Mouse (Mus musculus) stomach, embryonic 14.5 days (tissue): Measurements from ENCODE around the gene Bex3. TPM values are rescaled to one million over a fixed set of nuclear protein-coding genes. Genes with fewer than 3 reads are reported as not detected.
"Not testable (repeated sequence)": the region's sequence is repeated elsewhere in the genome, so short reads cannot be mapped to it uniquely, and the experiment has no call there.

Experiments
- ATAC-seq: fragments of 200-750 bp; cut with Nextera tagmentation; 2 replicates; pipeline ENCODE4 v1.8.0; 2017; ENCODE audit warnings: low read depth, moderate TSS enrichment; ENCODE audit not compliant: insufficient number of reproducible peaks, insufficient read depth, low FRiP score
- H3K27ac ChIP-seq: fragments of 300-500 bp; sonication (generic); 2 replicates; pipeline ENCODE4 v1.5.1; 2014; ENCODE audit warnings: mild to moderate bottlenecking, low read length, moderate library complexity, mixed read lengths
- H3K27me3 ChIP-seq: fragments of 300-500 bp; sonication (generic); 2 replicates; pipeline ENCODE4 v1.6.1; 2014; ENCODE audit warnings: low read length, control low read depth, mixed read lengths; ENCODE audit not compliant: control insufficient read depth, insufficient read depth
- H3K36me3 ChIP-seq: fragments of 300-500 bp; sonication (generic); 2 replicates; pipeline ENCODE4 v1.6.1; 2014; ENCODE audit warnings: mild to moderate bottlenecking, control low read depth, low read length, moderate library complexity, mixed read lengths; ENCODE audit not compliant: control insufficient read depth, insufficient read depth
- H3K4me1 ChIP-seq: fragments of 300-500 bp; sonication (generic); 2 replicates; pipeline ENCODE4 v1.6.1; 2014; ENCODE audit warnings: low read length, control low read depth, mixed read lengths; ENCODE audit not compliant: control insufficient read depth, insufficient read depth
- H3K4me2 ChIP-seq: fragments of 300-500 bp; sonication (generic); replicated peaks from 2 replicates; pipeline ENCODE4 v1.6.1; 2014; ENCODE audit warnings: low read depth, low read length, control low read depth
- H3K4me3 ChIP-seq: fragments of 300-500 bp; sonication (generic); 2 replicates; pipeline ENCODE4 v1.5.1; 2014; ENCODE audit warnings: low read depth, low read length, control low read depth
- H3K9ac ChIP-seq: fragments of 300-500 bp; sonication (generic); replicated peaks from 2 replicates; pipeline ENCODE4 v1.6.1; 2014; ENCODE audit warnings: low read depth, mild to moderate bottlenecking, control low read depth, low read length, moderate library complexity, mixed read lengths
- H3K9me3 ChIP-seq: fragments of 300-500 bp; sonication (generic); 2 replicates; pipeline ENCODE4 v1.6.1; 2016; ENCODE audit warnings: low read depth, low read length, control low read depth; ENCODE audit not compliant: control insufficient read depth
- WGBS: fragments of 180-500 bp; shearing (Covaris S2); extraction: QIAGEN DNeasy Blood & Tissue Kit; methylation state at CpG from one replicate; pipeline ENCODE4 v1.1.7; 2014; 5-methylcytosine and 5-hydroxymethylcytosine counted together
- polyA plus RNA-seq: library from polyadenylated mRNA; unstranded; fragments of >200 nt; fragmentation: Nextera tagmentation; extraction: Ambion mirVana; gene quantifications from 2 replicates; pipeline ENCODE4 v1.2.1, GENCODE M21; 2014

Gene Bex3
- polyA plus RNA-seq: 466 and 489 TPM in 2 replicates

GRCm38 (mm10) chrX:136269743-136270392, at the start of gene Bex3:
Gene Bex3, plus strand, starts transcription at chrX:136270253.
- WGBS: 63% methylated on average over 4 of the region's 30 CpGs

GRCm38 (mm10) chrX:136223714-136224113, 46.3 kb upstream of the Bex3 start:
- H3K27ac ChIP-seq: no peak overlapping the region
- no peaks in the 10 kb centered on the region for H3K4me1 ChIP-seq
- no peaks in the 10 kb centered on the region for H3K9me3 ChIP-seq
- H3K9ac ChIP-seq: no peak overlapping the region
- H3K4me2 ChIP-seq: no peak overlapping the region
- WGBS: 70% methylated on average over 6 of the region's 6 CpGs
- no peaks in the 10 kb centered on the region for H3K27me3 ChIP-seq
- no peaks in the 10 kb centered on the region for H3K36me3 ChIP-seq
- ATAC-seq: no peak
- H3K4me3 ChIP-seq: no peak overlapping the region

More at GRCm38 (mm10) chrX:136269743-136270392, at the start of gene Bex3:
- H3K4me1 ChIP-seq, H3K9me3 ChIP-seq, H3K27ac ChIP-seq, H3K36me3 ChIP-seq, H3K27me3 ChIP-seq: not testable (repeated sequence)
- ATAC-seq: peak; percentile 94
- peak within 1 kb of the TSS; percentile 35 for H3K4me3 ChIP-seq
- peak within 1 kb of the TSS; percentile 35 for H3K4me2 ChIP-seq
- 0 out of 2 replicates have a peak within 1 kb of the TSS, but pooled peaks have one; percentile 28 for H3K9ac ChIP-seq

- 57% methylated on average over 5 of the region's 5 CpGs for WGBS
- no peak overlapping the region for H3K4me3 ChIP-seq
- ATAC-seq: no peak
- no peak overlapping the region for H3K9ac ChIP-seq
- H3K36me3 ChIP-seq: no peaks in the 10 kb centered on the region
- no peaks in the 10 kb centered on the region for H3K4me1 ChIP-seq
- H3K9me3 ChIP-seq: no peaks in the 10 kb centered on the region
- no peaks in the 10 kb centered on the region for H3K27me3 ChIP-seq
- no peak overlapping the region for H3K27ac ChIP-seq
- H3K4me2 ChIP-seq: no peak overlapping the region
These were observed 42.3 kb upstream of the Bex3 start for GRCm38 (mm10) chrX:136227768-136228167.

GRCm38 (mm10) chrX:136238118-136238517, 31.9 kb upstream of the Bex3 start:
- H3K9ac ChIP-seq: no peak overlapping the region
- no peaks in the 10 kb centered on the region for H3K9me3 ChIP-seq
- no peaks in the 10 kb centered on the region for H3K4me1 ChIP-seq
- H3K36me3 ChIP-seq: no peaks in the 10 kb centered on the region
- no peak overlapping the region for H3K4me3 ChIP-seq
- no peak overlapping the region for H3K27ac ChIP-seq
- 56% methylated on average over 3 of the region's 3 CpGs for WGBS
- H3K4me2 ChIP-seq: no peak overlapping the region
- ATAC-seq: no peak
- H3K27me3 ChIP-seq: no peaks in the 10 kb centered on the region

- WGBS: 80% methylated on average over 2 of the region's 2 CpGs
- no peak overlapping the region for H3K9ac ChIP-seq
These were observed 26.9 kb upstream of the Bex3 start for GRCm38 (mm10) chrX:136243181-136243580.

GRCm38 (mm10) chrX:136244574-136245229, 25.4 kb upstream of the Bex3 start, which contains the start of gene Tceal9:
Gene Tceal9, plus strand, starts transcription at chrX:136245079.
- WGBS: 23% methylated on average over 20 of the region's 20 CpGs
- Histone ChIP-seq H3K27me3 (no peaks in the 10 kb centered on the region), H3K9ac (peak within 1 kb of the TSS; percentile 64), H3K27ac (peak within 1 kb of the TSS; percentile 69), H3K4me2 (peak within 1 kb of the TSS; percentile 37), H3K4me1 (no peaks in the 10 kb centered on the region), H3K9me3 (no peaks in the 10 kb centered on the region), H3K36me3 (no peaks in the 10 kb centered on the region; the same call in 1 of the 2 replicates), H3K4me3 (peak within 1 kb of the TSS; percentile 47)
- peak; percentile 93 for ATAC-seq

More at GRCm38 (mm10) chrX:136243181-136243580, 26.9 kb upstream of the Bex3 start:
- H3K4me2 ChIP-seq: no peak overlapping the region
- no peak overlapping the region for H3K27ac ChIP-seq
- H3K4me3 ChIP-seq: no peak overlapping the region
- H3K4me1 ChIP-seq: no peaks in the 10 kb centered on the region
- H3K9me3 ChIP-seq: no peaks in the 10 kb centered on the region
- no peak for ATAC-seq
- H3K27me3 ChIP-seq: no peaks in the 10 kb centered on the region
- no peaks in the 10 kb centered on the region; the same call in 1 of the 2 replicates for H3K36me3 ChIP-seq

GRCm38 (mm10) chrX:136245521-136246071, 24.5 kb upstream of the Bex3 start:
- Histone ChIP-seq H3K27me3 (no peaks in the 10 kb centered on the region), H3K4me1 (no peaks in the 10 kb centered on the region), H3K36me3 (no peaks in the 10 kb centered on the region; the same call in 1 of the 2 replicates), H3K4me2 (peak overlapping the region; percentile 37), H3K27ac (peak overlapping the region; percentile 69), H3K9me3 (no peaks in the 10 kb centered on the region), H3K4me3 (peak overlapping the region; percentile 47), H3K9ac (peak overlapping the region; percentile 64)
- WGBS: 17% methylated on average over 15 of the region's 15 CpGs
- ATAC-seq: peak; percentile 78

- no peaks in the 10 kb centered on the region for H3K4me1 ChIP-seq
- 42% methylated on average over 6 of the region's 6 CpGs for WGBS
- no peaks in the 10 kb centered on the region; the same call in 1 of the 2 replicates for H3K36me3 ChIP-seq
- ATAC-seq: no peak
- H3K4me3 ChIP-seq: no peak overlapping the region
- H3K9ac ChIP-seq: no peak overlapping the region
- no peaks in the 10 kb centered on the region for H3K27me3 ChIP-seq
- H3K9me3 ChIP-seq: no peaks in the 10 kb centered on the region
- H3K4me2 ChIP-seq: no peak overlapping the region
- no peak overlapping the region for H3K27ac ChIP-seq
These were observed 21.2 kb upstream of the Bex3 start for GRCm38 (mm10) chrX:136248811-136249210.
